Mouse (Mus musculus) neural tube, embryonic 15.5 days (tissue): ENCODE measurements at regions not wholly inside any gene's neighbourhood (a gene's known extent, or its start where the extent isn't known, plus 50 kb on each side); places are given as distances from the start of the nearest gene placed in this dataset.
A peak's percentile ranks its signal among the peaks of the same experiment; 100 is the strongest.

Source experiments
- ATAC-seq: fragments of 200-750 bp; cut with Nextera tagmentation; 2 replicates; pipeline ENCODE4 v1.8.0; 2017; ENCODE audit warnings: mild to moderate bottlenecking, moderate TSS enrichment, moderate library complexity; ENCODE audit not compliant: low FRiP score
- H3K27ac ChIP-seq: fragments of 300-500 bp; sonication (generic); replicated peaks from 2 replicates; pipeline ENCODE4 v1.5.1; 2015; ENCODE audit warnings: mild to moderate bottlenecking, inconsistent platforms
- H3K27me3 ChIP-seq: fragments of 300-500 bp; sonication (generic); replicated peaks from 2 replicates; pipeline ENCODE4 v1.6.1; 2015; ENCODE audit warnings: inconsistent platforms
- H3K36me3 ChIP-seq: fragments of 300-500 bp; sonication (generic); 2 replicates; pipeline ENCODE4 v1.6.1; 2015; ENCODE audit warnings: inconsistent platforms
- H3K4me1 ChIP-seq: fragments of 300-500 bp; sonication (generic); 2 replicates; pipeline ENCODE4 v1.6.1; 2015; ENCODE audit warnings: inconsistent platforms
- H3K4me2 ChIP-seq: fragments of 300-500 bp; sonication (generic); 2 replicates; pipeline ENCODE4 v1.6.1; 2015; ENCODE audit warnings: inconsistent platforms, mild to moderate bottlenecking, moderate library complexity
- H3K4me3 ChIP-seq: fragments of 300-500 bp; sonication (generic); replicated peaks from 2 replicates; pipeline ENCODE4 v1.5.1; 2015; ENCODE audit warnings: mild to moderate bottlenecking, inconsistent platforms
- H3K9ac ChIP-seq: fragments of 300-500 bp; sonication (generic); replicated peaks from 2 replicates; pipeline ENCODE4 v1.6.1; 2015; ENCODE audit warnings: mild to moderate bottlenecking, inconsistent platforms
- H3K9me3 ChIP-seq: fragments of 300-500 bp; sonication (generic); replicated peaks from 2 replicates; pipeline ENCODE4 v1.6.1; 2016; ENCODE audit warnings: inconsistent platforms
- WGBS: fragments of 180-500 bp; shearing (Covaris S2); methylation state at CpG from one replicate; pipeline ENCODE4 v1.1.7; 2015; ENCODE audit warnings: mixed read lengths; 5-methylcytosine and 5-hydroxymethylcytosine counted together

- Histone ChIP-seq H3K4me2 (peak overlapping the region; percentile 22; the same call in 1 of the 2 replicates), H3K36me3 (no peaks in the 10 kb centered on the region), H3K4me3 (no peak overlapping the region), H3K9me3 (no peaks in the 10 kb centered on the region), H3K27me3 (no peaks in the 10 kb centered on the region), H3K9ac (no peak overlapping the region), H3K4me1 (peaks cover 22% of the 10 kb centered on the region), H3K27ac (no peak overlapping the region)
- WGBS: 54% methylated on average over 13 of the region's 13 CpGs
- ATAC-seq: peak; percentile 63
Measured at GRCm38 (mm10) chr1:91611281-91611680, 70.9 kb downstream of the Asb1 start.

DNA sequence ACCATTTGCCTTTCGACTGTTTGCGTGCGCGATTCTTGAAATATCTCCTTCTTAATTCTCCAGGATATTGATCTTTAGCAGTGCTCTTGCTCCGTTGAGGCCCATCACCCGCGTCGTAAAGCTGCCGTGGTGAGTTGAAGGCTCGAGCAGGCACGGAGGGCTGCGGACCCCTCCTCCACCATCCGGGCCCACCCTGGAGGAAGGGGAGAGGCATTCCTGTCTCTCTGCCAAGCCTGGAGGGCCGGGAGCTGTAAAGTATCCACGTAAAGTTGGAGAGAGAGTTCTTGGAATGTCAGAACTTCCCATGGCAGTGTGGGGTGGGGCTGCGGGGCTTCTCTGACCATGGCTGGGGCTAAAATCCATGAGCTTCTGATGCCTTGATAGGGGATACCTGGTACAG lies 71.3 kb downstream of the Asb1 start:
- Histone ChIP-seq H3K9ac (no peak overlapping the region), H3K27ac (no peak overlapping the region), H3K4me3 (no peak overlapping the region), H3K36me3 (no peaks in the 10 kb centered on the region), H3K9me3 (no peaks in the 10 kb centered on the region), H3K4me2 (peak overlapping the region; percentile 22; the same call in 1 of the 2 replicates), H3K27me3 (no peaks in the 10 kb centered on the region), H3K4me1 (peaks cover 22% of the 10 kb centered on the region)
- peak; percentile 54 for ATAC-seq
- 32% methylated on average over 16 of the region's 16 CpGs for WGBS

DNA sequence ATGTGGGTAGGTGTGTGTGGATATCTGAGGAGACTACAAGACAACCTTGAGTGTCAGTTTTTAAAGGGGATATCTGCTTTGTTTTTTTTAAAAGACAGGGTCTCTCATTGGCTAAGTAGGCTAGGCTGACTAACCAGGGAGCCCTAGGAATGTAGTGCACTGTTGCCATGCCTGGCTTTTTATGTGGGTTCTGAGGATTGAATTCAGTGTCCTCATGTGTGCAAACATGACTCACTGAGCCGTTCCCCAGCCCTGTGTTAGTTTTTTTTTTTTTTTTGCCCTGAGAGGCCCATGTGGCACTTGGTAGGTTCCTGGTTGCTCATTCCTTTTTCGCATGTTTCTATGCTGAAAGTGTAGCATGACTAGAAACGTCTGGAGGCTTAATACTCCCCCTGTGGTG lies 72.6 kb downstream of the Asb1 start:
- no peaks in the 10 kb centered on the region for H3K36me3 ChIP-seq
- H3K27me3 ChIP-seq: no peaks in the 10 kb centered on the region
- WGBS: 62% methylated on average over 3 of the region's 3 CpGs
- no peak overlapping the region for H3K4me3 ChIP-seq
- no peak overlapping the region for H3K27ac ChIP-seq
- no peak overlapping the region for H3K4me2 ChIP-seq
- H3K9me3 ChIP-seq: no peaks in the 10 kb centered on the region
- H3K9ac ChIP-seq: no peak overlapping the region
- no peak for ATAC-seq
- H3K4me1 ChIP-seq: peaks cover 22% of the 10 kb centered on the region

GRCm38 (mm10) chr1:91615396-91615795 lies 75.1 kb downstream of the Asb1 start:
- H3K4me1 ChIP-seq: peaks cover 29% of the 10 kb centered on the region

DNA sequence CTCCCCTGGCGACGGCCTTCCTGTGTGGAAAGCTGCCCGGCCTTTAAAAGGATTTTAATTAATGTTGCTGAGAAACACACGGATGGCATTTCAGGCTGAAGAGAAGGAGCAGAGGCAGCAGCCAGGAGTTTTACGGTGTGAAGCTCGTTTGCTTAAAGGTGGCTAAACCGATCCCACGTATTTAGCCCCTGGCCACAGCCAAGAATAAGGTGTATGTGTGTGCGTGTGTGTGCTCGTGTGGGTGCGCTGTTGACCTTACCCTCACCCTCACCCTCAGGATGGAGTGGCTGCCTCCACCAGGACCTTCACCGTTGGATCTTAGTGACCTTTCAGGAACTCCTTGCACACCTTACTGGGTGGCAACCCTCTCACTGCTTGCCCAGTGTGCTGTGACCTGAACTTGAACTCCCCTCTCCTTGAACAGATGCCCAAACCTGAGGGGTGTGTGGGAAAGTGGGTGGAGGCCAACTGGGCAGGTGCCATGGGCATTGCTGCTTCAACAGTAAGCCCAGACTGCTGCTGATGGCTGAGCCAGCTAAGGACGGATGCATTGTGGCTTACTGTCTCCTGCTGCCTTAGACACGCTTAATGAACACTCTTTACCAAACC lies 78.3 kb downstream of the Asb1 start:
- Histone ChIP-seq H3K4me3 (no peak overlapping the region), H3K27ac (0 out of 2 replicates have a peak overlapping the region, but pooled peaks have one; percentile 35)

More at GRCm38 (mm10) chr1:91615396-91615795, 75.1 kb downstream of the Asb1 start:
- Histone ChIP-seq H3K4me2 (no peak overlapping the region), H3K9me3 (no peaks in the 10 kb centered on the region), H3K27ac (no peak overlapping the region), H3K9ac (no peak overlapping the region), H3K36me3 (no peaks in the 10 kb centered on the region), H3K27me3 (no peaks in the 10 kb centered on the region), H3K4me3 (no peak overlapping the region)
- WGBS: 70% methylated on average over 5 of the region's 5 CpGs
- ATAC-seq: no peak

DNA sequence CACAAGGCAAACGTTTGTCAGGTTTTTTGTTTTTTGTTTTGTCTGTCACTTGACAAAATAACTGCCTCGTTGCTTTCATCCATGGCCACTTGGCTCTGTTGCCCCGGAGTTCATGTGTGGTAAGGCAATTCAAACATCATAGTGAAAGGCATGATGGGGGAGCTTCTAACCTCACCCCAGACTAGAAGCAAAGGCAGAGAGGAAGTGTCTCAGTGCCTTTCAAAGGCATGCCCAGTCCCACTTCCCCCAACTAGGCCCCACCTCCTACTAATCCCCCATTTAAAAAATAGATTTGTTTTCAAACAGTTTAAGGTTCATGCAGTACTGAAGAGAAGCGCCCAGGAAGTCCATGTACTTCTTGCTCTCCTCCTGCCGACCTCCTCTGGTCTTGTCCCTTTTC lies 80.8 kb downstream of the Asb1 start:
- no peak overlapping the region for H3K4me3 ChIP-seq
- peaks cover 8% of the 10 kb centered on the region; the same call in 1 of the 2 replicates for H3K4me1 ChIP-seq
- no peaks in the 10 kb centered on the region for H3K9me3 ChIP-seq
- WGBS: 84% methylated on average over 5 of the region's 5 CpGs
- no peak for ATAC-seq
- H3K27me3 ChIP-seq: no peaks in the 10 kb centered on the region
- no peak overlapping the region for H3K27ac ChIP-seq
- no peak overlapping the region for H3K9ac ChIP-seq
- H3K36me3 ChIP-seq: no peaks in the 10 kb centered on the region
- H3K4me2 ChIP-seq: no peak overlapping the region

More for the DNA sequence above, 78.3 kb downstream of the Asb1 start:
- no peak for ATAC-seq
- Histone ChIP-seq H3K4me1 (peaks cover 12% of the 10 kb centered on the region; the same call in 1 of the 2 replicates), H3K9ac (no peak overlapping the region), H3K27me3 (no peaks in the 10 kb centered on the region), H3K9me3 (no peaks in the 10 kb centered on the region), H3K36me3 (no peaks in the 10 kb centered on the region), H3K4me2 (no peak overlapping the region)
- WGBS: 59% methylated on average over 14 of the region's 14 CpGs

DNA sequence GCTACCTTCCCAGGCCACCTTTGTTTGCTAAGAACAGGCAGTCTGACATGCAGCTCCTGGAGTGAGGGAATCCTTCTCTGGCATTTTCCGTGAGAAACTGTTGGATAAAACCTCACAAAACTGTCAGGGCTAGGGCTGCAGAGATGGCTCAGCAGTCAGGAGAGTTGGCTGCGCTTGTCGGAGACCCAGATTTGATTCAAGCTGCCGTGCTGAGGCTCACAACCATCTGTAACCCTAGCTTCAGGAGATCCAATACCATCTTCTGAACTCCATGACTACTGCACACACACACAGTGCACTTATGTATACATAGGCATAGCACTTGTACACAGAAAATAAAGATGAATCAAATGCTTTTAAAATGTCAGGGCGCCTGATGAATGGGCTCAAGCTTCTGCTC lies 82.5 kb downstream of the Asb1 start:
- Histone ChIP-seq H3K9me3 (no peaks in the 10 kb centered on the region), H3K9ac (no peak overlapping the region), H3K36me3 (no peaks in the 10 kb centered on the region), H3K4me1 (0 out of 2 replicates have a peak, but pooled peaks cover 7% of the 10 kb centered on the region), H3K4me3 (no peak overlapping the region), H3K27me3 (no peaks in the 10 kb centered on the region), H3K4me2 (no peak overlapping the region), H3K27ac (no peak overlapping the region)
- 92% methylated on average over 5 of the region's 5 CpGs for WGBS
- no peak for ATAC-seq

DNA sequence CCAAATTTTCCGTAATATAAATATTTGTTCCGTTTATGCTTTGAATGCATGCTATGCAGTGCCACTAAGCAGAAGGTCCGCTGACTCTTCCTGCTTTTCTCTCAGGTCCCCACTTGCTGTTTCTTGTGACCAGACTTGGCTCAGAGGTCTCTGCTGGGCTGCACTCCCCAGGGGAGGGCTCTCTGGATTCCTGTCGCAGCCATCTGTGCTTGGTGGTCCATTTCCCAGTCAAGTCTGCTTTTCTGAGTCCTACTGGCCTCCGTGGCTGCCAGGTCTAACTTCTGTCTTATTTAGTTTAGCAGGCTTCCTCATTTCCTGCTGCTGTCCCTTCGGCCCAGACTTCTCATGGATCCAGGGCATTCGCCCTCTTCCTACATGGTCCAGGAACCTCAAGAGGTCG lies 83.7 kb downstream of the Asb1 start:
- H3K4me3 ChIP-seq: no peak overlapping the region

GRCm38 (mm10) chr1:91624531-91625300 lies 84.4 kb downstream of the Asb1 start:
- H3K9ac ChIP-seq: no peak overlapping the region
- peak overlapping the region; percentile 37; the same call in 1 of the 2 replicates for H3K27ac ChIP-seq
- ATAC-seq: no peak
- WGBS: 80% methylated on average over 11 of the region's 11 CpGs
- no peaks in the 10 kb centered on the region for H3K27me3 ChIP-seq
- H3K36me3 ChIP-seq: no peaks in the 10 kb centered on the region
- no peak overlapping the region for H3K4me3 ChIP-seq
- H3K4me1 ChIP-seq: no peaks in the 10 kb centered on the region
- H3K9me3 ChIP-seq: no peaks in the 10 kb centered on the region
- H3K4me2 ChIP-seq: no peak overlapping the region

More for the DNA sequence above, 83.7 kb downstream of the Asb1 start:
- Histone ChIP-seq H3K36me3 (no peaks in the 10 kb centered on the region), H3K9ac (no peak overlapping the region), H3K27me3 (no peaks in the 10 kb centered on the region), H3K27ac (no peak overlapping the region), H3K4me2 (no peak overlapping the region), H3K4me1 (no peaks in the 10 kb centered on the region), H3K9me3 (no peaks in the 10 kb centered on the region)
- WGBS: 77% methylated on average over 8 of the region's 8 CpGs
- ATAC-seq: no peak

DNA sequence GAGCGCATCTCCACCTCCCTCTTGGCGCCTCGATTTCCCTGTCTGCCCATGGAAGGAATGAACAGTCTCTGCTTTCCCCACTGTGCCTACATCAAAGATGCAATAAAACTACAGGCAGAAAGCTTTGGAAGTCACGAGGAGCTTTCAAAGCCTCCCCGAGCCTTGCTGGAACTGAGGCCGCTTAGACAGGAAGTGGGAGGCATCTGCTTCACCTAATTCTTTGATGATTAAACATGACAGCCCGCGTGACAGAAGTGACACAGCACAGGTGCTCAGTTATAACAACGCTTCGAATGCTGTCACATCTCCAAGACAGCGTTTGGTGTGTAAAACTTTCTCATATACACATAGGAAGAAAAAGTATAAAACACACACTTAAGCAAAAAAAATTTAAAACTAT lies 85.7 kb downstream of the Asb1 start:
- H3K4me1 ChIP-seq: 0 out of 2 replicates have a peak, but pooled peaks cover 4% of the 10 kb centered on the region
- no peak for ATAC-seq
- H3K4me3 ChIP-seq: no peak overlapping the region
- no peaks in the 10 kb centered on the region for H3K27me3 ChIP-seq
- no peaks in the 10 kb centered on the region for H3K9me3 ChIP-seq
- no peak overlapping the region for H3K27ac ChIP-seq
- H3K36me3 ChIP-seq: no peaks in the 10 kb centered on the region
- H3K4me2 ChIP-seq: no peak overlapping the region
- no peak overlapping the region for H3K9ac ChIP-seq
- 70% methylated on average over 11 of the region's 11 CpGs for WGBS

DNA sequence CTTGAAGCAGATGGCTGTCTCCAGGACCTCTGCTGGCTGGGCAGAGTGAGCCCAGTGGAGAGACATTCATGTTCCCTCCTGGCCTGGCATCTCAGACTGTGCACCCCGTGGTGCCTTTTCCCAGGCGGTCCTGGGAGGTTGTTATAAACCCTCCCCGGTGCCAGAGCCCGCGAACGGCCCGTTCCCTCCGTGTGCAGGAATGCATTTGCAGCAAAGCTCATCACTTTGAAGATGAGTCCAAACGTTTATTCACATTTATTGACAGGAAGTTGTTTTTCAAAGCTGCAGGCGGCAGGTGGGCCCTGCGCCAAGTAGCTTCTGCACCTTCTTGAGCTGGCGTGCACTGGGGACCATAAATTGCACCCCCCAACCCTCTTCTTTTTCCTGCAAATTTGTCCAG lies 89.9 kb downstream of the Asb1 start:
- Histone ChIP-seq H3K27me3 (no peaks in the 10 kb centered on the region), H3K27ac (no peak overlapping the region), H3K4me1 (0 out of 2 replicates have a peak, but pooled peaks cover 4% of the 10 kb centered on the region), H3K9me3 (no peaks in the 10 kb centered on the region), H3K4me2 (no peak overlapping the region), H3K36me3 (no peaks in the 10 kb centered on the region), H3K9ac (no peak overlapping the region), H3K4me3 (no peak overlapping the region)
- ATAC-seq: no peak
- 47% methylated on average over 12 of the region's 12 CpGs for WGBS

DNA sequence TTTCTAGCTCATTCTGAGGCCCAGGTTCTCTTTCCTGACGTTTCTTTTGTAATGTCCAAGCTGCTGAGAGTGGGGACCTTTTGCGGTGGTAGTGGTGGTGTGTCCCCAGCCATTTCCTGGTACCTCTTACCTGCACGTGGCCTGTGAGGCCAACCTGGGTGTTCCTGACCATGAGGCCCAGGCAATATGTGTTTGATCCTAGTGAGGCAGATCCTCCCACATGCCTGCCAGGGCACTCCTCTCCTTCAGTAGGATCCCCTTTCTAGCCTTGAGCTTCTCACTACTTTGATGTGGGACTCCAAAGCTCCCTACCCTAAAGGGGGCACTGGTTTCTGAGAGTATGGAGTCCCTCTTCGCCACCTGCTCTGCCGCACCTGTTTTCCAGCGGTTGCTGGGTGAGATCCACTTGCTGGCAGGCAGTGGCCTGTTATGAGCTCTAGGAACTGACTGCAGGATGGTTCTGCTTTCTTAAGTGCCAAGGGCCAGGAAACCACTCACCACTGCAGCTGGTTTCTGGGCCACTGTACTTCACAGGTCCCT lies 90.6 kb downstream of the Asb1 start:
- no peak overlapping the region for H3K9ac ChIP-seq
- no peaks in the 10 kb centered on the region for H3K36me3 ChIP-seq
- H3K4me2 ChIP-seq: no peak overlapping the region
- no peak overlapping the region for H3K4me3 ChIP-seq
- 81% methylated on average over 6 of the region's 6 CpGs for WGBS
- no peaks in the 10 kb centered on the region for H3K27me3 ChIP-seq
- H3K9me3 ChIP-seq: no peaks in the 10 kb centered on the region
- no peak overlapping the region for H3K27ac ChIP-seq
- ATAC-seq: no peak
- 0 out of 2 replicates have a peak, but pooled peaks cover 4% of the 10 kb centered on the region for H3K4me1 ChIP-seq
